Mouse (Mus musculus) limb, embryonic 12.5 days (tissue): Measurements from ENCODE around the gene Gm19935. TPM values are rescaled to one million over a fixed set of nuclear protein-coding genes. Genes with fewer than 3 reads are reported as not detected.

Experiments
- ATAC-seq: fragments of 200-750 bp; cut with Nextera tagmentation; 2 replicates; pipeline ENCODE4 v1.8.0; 2017; ENCODE audit warnings: low read depth, moderate TSS enrichment; ENCODE audit not compliant: insufficient number of reproducible peaks, insufficient read depth, low FRiP score, low TSS enrichment
- H3K27ac ChIP-seq: fragments of 300-500 bp; sonication (generic); 2 replicates; pipeline ENCODE4 v1.5.1; 2016; ENCODE audit warnings: mild to moderate bottlenecking, moderate library complexity
- H3K27me3 ChIP-seq: fragments of 300-500 bp; sonication (generic); 2 replicates; pipeline ENCODE4 v1.6.1; 2016; ENCODE audit warnings: mild to moderate bottlenecking, moderate library complexity
- H3K36me3 ChIP-seq: fragments of 300-500 bp; sonication (generic); 2 replicates; pipeline ENCODE4 v1.6.1; 2016; ENCODE audit warnings: mild to moderate bottlenecking, moderate library complexity
- H3K4me1 ChIP-seq: fragments of 300-500 bp; sonication (generic); replicated peaks from 2 replicates; pipeline ENCODE4 v1.6.1; 2016
- H3K4me2 ChIP-seq: fragments of 300-500 bp; sonication (generic); 2 replicates; pipeline ENCODE4 v1.6.1; 2016; ENCODE audit warnings: mild to moderate bottlenecking, moderate library complexity
- H3K4me3 ChIP-seq: fragments of 300-500 bp; sonication (generic); replicated peaks from 2 replicates; pipeline ENCODE4 v1.5.1; 2016; ENCODE audit warnings: mild to moderate bottlenecking
- H3K9ac ChIP-seq: fragments of 300-500 bp; sonication (generic); replicated peaks from 2 replicates; pipeline ENCODE4 v1.6.1; 2016; ENCODE audit warnings: mild to moderate bottlenecking, moderate library complexity
- H3K9me3 ChIP-seq: fragments of 300-500 bp; sonication (generic); 2 replicates; pipeline ENCODE4 v1.6.1; 2016; ENCODE audit warnings: mild to moderate bottlenecking, moderate library complexity
- WGBS: fragments of 180-500 bp; shearing (Covaris S2); methylation state at CpG from one replicate; pipeline ENCODE4 v1.1.7; 2016; 5-methylcytosine and 5-hydroxymethylcytosine counted together
- polyA plus RNA-seq: library from polyadenylated mRNA; unstranded; fragments of >200 nt; fragmentation: Nextera tagmentation; extraction: Ambion mirVana; gene quantifications from 2 replicates; pipeline ENCODE4 v1.2.1, GENCODE M21; 2016

The Gm19935 gene
- polyA plus RNA-seq, 1 experiment from 2014 or later = not detected

DNA sequence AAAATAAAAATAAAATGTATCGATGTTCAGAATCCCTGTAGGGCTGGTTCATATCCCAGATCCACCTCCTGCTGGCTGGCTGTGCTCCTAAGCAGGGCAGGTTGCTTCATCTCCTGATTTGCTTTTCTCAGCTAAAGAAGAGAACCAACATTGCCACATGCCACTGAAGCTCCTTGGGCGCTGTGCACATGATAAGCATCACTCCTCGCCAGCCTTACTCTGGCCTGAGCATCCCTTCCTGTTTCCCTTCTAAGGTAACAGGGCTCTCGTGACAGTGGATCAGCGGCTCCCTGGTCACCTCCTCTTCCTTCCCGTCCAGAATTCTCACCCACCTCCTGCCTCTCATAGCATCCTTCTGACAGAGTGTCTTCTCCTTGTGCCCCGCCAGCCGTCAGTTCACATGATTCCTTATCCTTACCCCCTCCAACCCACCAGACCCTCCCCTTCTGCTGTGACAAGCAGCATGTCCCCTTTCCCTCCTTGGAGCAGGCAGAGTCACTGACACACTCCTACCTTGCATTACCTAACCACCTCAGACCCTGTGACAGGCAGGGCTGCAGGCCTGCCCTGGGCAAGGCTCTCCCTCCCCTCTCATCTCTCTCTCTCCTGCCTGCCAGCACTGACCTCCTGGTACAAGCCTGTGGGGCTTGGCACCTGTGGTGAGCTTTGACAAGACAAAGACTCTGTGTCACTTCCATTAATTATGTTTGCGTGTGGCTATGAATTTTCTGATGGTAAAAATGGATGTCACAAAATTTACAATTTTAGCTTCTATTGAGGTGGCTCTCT lies 27.2 kb upstream of the Gm19935 start:
- H3K4me3 ChIP-seq = no peak overlapping the region
- ATAC-seq = no peak
- peaks cover 9% of the 10 kb centered on the region for H3K4me1 ChIP-seq
- 80% methylated on average over 9 of the region's 9 CpGs for WGBS
- H3K9me3 ChIP-seq = no peaks in the 10 kb centered on the region
- no peaks in the 10 kb centered on the region for H3K27me3 ChIP-seq
- no peak overlapping the region for H3K9ac ChIP-seq
- H3K36me3 ChIP-seq = peaks cover 3% of the 10 kb centered on the region; the same call in 1 of the 2 replicates
- H3K27ac ChIP-seq = no peak overlapping the region
- no peak overlapping the region for H3K4me2 ChIP-seq

- Histone ChIP-seq H3K36me3 (peaks cover 3% of the 10 kb centered on the region; the same call in 1 of the 2 replicates), H3K9ac (no peak overlapping the region), H3K4me2 (no peak overlapping the region), H3K9me3 (no peaks in the 10 kb centered on the region), H3K4me3 (no peak overlapping the region), H3K27me3 (no peaks in the 10 kb centered on the region), H3K4me1 (peaks cover 5% of the 10 kb centered on the region), H3K27ac (no peak overlapping the region)
- no peak for ATAC-seq
- WGBS = 78% methylated on average over 6 of the region's 6 CpGs
Measured at GRCm38 (mm10) chr8:90843127-90843526, 25.9 kb upstream of the Gm19935 start.

DNA sequence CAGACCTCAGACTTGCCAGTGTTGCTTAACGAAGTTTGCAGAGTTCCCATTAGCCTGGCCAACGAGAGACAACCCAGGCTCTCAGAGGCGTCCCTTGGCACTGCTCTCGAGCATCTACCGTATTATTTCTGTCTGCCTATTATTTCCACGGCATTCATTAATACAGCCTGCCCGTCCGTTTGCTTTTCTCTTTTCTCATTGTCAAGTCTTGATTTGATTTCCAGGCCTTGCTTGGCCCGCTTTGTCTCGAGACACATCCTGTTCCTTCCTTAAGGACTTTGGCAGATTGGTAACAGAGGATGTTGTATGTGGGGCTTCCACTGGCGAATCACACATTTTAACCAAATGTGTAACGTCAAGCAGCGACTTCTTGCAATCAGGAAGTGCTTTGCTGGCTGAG lies 24.1 kb upstream of the Gm19935 start:
- Histone ChIP-seq H3K4me3 (no peak overlapping the region), H3K9ac (no peak overlapping the region), H3K36me3 (peaks cover 3% of the 10 kb centered on the region; the same call in 1 of the 2 replicates), H3K9me3 (no peaks in the 10 kb centered on the region), H3K27ac (no peak overlapping the region), H3K4me2 (no peak overlapping the region), H3K4me1 (peaks cover 5% of the 10 kb centered on the region), H3K27me3 (no peaks in the 10 kb centered on the region)
- no peak for ATAC-seq
- WGBS = 68% methylated on average over 13 of the region's 13 CpGs

DNA sequence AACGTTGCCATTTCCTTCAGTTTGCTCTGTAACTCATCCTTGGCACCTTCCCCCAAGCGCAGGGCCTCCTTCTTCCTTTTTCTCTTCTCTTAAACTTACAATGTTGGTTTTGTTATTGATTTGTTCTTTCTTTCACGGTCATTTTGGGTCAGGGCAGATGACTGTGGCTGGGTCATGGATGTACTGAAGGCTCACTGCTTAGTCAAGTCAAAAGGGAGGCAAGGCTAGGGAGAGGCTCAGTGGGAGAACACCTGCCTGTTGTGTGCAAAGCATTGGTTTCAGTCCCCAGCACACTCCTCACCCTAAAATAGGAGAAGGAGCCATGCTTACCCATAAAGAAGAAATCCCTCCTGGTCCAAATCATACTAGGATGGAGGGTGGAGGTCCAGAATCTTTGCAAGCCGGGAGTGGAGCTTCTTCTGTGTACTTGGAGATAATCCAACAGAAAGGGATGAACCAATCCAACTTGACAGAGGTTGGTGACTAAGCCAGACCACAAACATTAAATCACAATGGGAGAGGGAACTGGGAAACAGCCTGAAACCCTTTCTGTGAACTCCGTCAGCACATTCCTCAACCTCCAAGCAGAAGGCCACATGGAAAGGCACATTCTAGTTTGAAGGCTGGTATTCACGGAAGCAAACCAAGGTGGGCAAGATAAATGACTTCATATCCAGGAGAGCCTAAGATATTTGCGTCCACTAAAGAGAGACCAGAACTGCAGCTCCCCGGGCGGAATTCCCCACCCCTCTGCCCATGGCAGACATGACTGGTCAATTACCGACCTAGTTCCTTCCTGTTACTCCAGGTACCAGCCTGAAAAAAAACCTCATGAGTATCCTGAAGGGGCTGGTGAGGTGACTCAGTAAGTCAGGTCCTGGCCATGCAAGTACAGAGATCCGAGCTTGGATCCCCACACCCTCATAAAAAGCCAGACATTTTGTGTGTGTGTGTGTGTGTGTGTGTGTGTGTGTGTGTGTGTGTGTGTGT lies 22.8 kb upstream of the Gm19935 start:
- no peak overlapping the region for H3K27ac ChIP-seq
- peaks cover 5% of the 10 kb centered on the region for H3K4me1 ChIP-seq
- H3K9me3 ChIP-seq = 0 out of 2 replicates have a peak, but pooled peaks cover 3% of the 10 kb centered on the region
- no peak overlapping the region for H3K4me3 ChIP-seq
- no peak for ATAC-seq
- H3K36me3 ChIP-seq = no peaks in the 10 kb centered on the region
- H3K27me3 ChIP-seq = no peaks in the 10 kb centered on the region
- no peak overlapping the region for H3K9ac ChIP-seq
- WGBS = 77% methylated on average over 11 of the region's 11 CpGs
- no peak overlapping the region for H3K4me2 ChIP-seq

DNA sequence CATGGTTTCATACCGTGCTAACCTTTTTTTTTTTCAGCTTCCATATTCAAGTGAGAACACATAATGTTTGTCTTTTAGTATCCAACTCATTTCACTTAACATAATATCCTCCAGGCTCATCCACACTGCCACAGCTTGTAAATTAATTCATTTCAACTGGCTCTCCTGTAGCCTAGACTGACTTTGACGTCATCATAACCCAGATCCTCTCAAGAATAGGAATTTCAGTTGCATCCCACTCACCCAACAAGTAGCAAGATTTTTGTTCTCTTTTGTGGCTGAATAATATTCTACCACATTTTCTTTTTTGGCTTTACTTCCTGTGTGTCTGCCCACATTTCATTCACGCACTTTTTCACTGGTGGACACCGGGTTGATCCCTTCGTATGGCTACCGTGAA lies 20.2 kb upstream of the Gm19935 start:
- H3K27ac ChIP-seq = no peak overlapping the region
- H3K36me3 ChIP-seq = no peaks in the 10 kb centered on the region
- peaks cover 11% of the 10 kb centered on the region for H3K4me1 ChIP-seq
- H3K27me3 ChIP-seq = no peaks in the 10 kb centered on the region
- no peak overlapping the region for H3K4me3 ChIP-seq
- no peak overlapping the region for H3K9ac ChIP-seq
- 91% methylated on average over 6 of the region's 6 CpGs for WGBS
- H3K9me3 ChIP-seq = 0 out of 2 replicates have a peak, but pooled peaks cover 3% of the 10 kb centered on the region
- no peak overlapping the region for H3K4me2 ChIP-seq
- ATAC-seq = no peak

DNA sequence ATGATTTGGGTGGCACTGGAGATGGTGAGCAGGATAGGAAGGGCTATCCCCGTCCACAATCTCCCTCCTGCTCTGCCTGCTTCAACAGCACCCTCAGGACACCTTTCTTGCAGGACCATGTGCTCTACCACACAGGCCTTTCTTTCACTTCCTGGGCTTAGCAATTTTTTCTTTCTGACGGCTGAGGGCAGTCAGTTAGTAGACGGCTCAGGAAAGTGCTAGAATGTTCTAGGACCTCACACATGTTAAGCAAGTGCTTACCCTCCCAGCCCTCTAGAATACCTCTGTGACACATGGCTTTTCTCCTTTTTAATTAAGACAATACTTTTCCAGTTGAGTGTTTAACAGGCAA lies 17.1 kb upstream of the Gm19935 start:
- Histone ChIP-seq H3K27me3 (no peaks in the 10 kb centered on the region), H3K9me3 (0 out of 2 replicates have a peak, but pooled peaks cover 3% of the 10 kb centered on the region), H3K4me3 (no peak overlapping the region), H3K36me3 (no peaks in the 10 kb centered on the region), H3K27ac (peak overlapping the region; percentile 14; the same call in 1 of the 2 replicates), H3K9ac (no peak overlapping the region), H3K4me1 (peaks cover 22% of the 10 kb centered on the region), H3K4me2 (no peak overlapping the region)
- 67% methylated on average over 3 of the region's 3 CpGs for WGBS
- no peak for ATAC-seq

DNA sequence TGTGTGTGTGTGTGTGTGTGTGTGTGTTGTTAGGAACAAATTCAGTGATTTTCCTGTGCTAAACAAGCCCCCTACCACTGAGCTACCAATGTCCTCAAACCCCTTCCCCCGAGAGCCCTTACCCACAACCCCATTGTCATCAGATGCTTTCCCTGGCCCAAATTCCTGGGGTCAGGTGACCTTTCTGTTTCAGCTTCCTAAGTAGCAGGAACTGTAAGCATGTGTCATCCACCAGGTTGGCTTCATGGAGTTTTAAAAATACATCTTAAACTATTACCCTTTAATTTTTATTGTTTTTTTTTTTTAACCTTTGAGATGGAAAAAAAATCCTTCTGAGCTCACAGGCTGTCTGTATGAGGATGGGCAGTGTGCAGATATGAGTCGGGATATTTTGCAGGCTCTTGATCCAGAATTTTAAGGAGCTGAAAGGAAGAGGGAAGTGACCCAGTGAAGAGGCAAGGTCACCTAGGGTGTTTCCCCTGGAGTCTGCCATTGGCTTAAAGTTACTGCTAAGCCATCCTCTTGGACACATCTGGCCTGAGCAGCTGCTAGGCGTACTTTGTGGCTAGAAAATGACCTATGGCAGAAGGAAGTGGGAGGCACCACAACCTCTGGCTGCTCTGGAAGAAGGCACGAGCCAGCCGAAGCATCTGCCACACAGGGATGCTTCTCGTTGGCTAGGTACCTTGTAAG lies 16.6 kb upstream of the Gm19935 start:
- Histone ChIP-seq H3K9me3 (0 out of 2 replicates have a peak, but pooled peaks cover 3% of the 10 kb centered on the region), H3K9ac (no peak overlapping the region), H3K36me3 (no peaks in the 10 kb centered on the region), H3K27me3 (no peaks in the 10 kb centered on the region), H3K4me1 (peaks cover 26% of the 10 kb centered on the region), H3K4me2 (no peak overlapping the region), H3K27ac (peak overlapping the region; percentile 14; the same call in 1 of the 2 replicates), H3K4me3 (no peak overlapping the region)
- no peak for ATAC-seq
- WGBS = 53% methylated on average over 6 of the region's 6 CpGs

- H3K27ac ChIP-seq = 0 out of 2 replicates have a peak overlapping the region, but pooled peaks have one; percentile 7
- H3K27me3 ChIP-seq = no peaks in the 10 kb centered on the region
- no peak overlapping the region for H3K4me3 ChIP-seq
- H3K4me1 ChIP-seq = peaks cover 32% of the 10 kb centered on the region
- no peak overlapping the region for H3K4me2 ChIP-seq
- H3K36me3 ChIP-seq = no peaks in the 10 kb centered on the region
- H3K9me3 ChIP-seq = 0 out of 2 replicates have a peak, but pooled peaks cover 3% of the 10 kb centered on the region
- WGBS = 36% methylated on average over 5 of the region's 5 CpGs
- ATAC-seq = no peak
- H3K9ac ChIP-seq = no peak overlapping the region
Measured at GRCm38 (mm10) chr8:90832576-90833289, 15.5 kb upstream of the Gm19935 start.

- no peaks in the 10 kb centered on the region for H3K27me3 ChIP-seq
- no peaks in the 10 kb centered on the region for H3K36me3 ChIP-seq
- no peak overlapping the region for H3K27ac ChIP-seq
- no peak overlapping the region for H3K4me2 ChIP-seq
- H3K9ac ChIP-seq = no peak overlapping the region
- 66% methylated on average over 8 of the region's 8 CpGs for WGBS
- 0 out of 2 replicates have a peak, but pooled peaks cover 3% of the 10 kb centered on the region for H3K9me3 ChIP-seq
- H3K4me3 ChIP-seq = no peak overlapping the region
- ATAC-seq = no peak
- peaks cover 32% of the 10 kb centered on the region for H3K4me1 ChIP-seq
Measured at GRCm38 (mm10) chr8:90830980-90831379, 13.8 kb upstream of the Gm19935 start.

DNA sequence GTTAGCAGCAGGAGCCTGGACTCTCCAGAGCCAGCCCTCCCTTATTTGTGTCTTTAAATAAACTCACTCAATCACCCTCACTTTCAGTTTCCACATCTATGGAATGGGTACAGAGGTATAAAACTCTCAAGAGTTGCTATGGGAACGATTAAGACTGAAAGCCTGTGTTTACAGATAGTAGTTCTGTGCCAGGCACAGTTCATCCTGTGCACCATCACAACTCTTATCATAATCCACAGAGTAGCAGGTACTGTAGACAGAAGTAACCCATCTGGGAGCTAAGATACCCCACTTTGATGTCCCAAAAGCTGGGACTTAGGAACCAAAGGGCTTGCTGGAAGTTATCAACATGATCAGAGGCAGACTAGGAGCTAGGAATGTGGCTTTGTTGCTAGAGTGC lies 12.6 kb upstream of the Gm19935 start:
- Histone ChIP-seq H3K4me3 (peak overlapping the region; percentile 55), H3K27ac (no peak overlapping the region), H3K4me1 (peaks cover 32% of the 10 kb centered on the region), H3K27me3 (no peaks in the 10 kb centered on the region), H3K4me2 (peak overlapping the region; percentile 73), H3K36me3 (no peaks in the 10 kb centered on the region), H3K9me3 (no peaks in the 10 kb centered on the region), H3K9ac (no peak overlapping the region)
- WGBS = 82% methylated on average over 1 of the region's 1 CpGs
- ATAC-seq = no peak
